Mouse (Mus musculus) C2C12 (cell line): Measurements from ENCODE around the gene Pkmyt1.

Experiments used
- CEBPB ChIP-seq: IDR thresholded peaks from one replicate; pipeline ENCODE4 v1.6.1; 2011; ENCODE audit warnings: low read depth, mild to moderate bottlenecking, control low read depth, moderate library complexity
- CTCF ChIP-seq: IDR thresholded peaks from one replicate; pipeline ENCODE4 v1.5.1; 2011; ENCODE audit not compliant: control insufficient read depth, insufficient read depth, insufficient read length
- MAX ChIP-seq: IDR thresholded peaks from one replicate; pipeline ENCODE4 v1.6.1; 2011; ENCODE audit warnings: mild to moderate bottlenecking, control low read depth
- MYOD1 ChIP-seq: IDR thresholded peaks from one replicate; pipeline ENCODE4 v1.6.1; 2011; ENCODE audit warnings: low read depth; ENCODE audit not compliant: control insufficient read depth, insufficient read length
- MYOG ChIP-seq: IDR thresholded peaks from one replicate; pipeline ENCODE4 v1.6.1; 2011; ENCODE audit not compliant: control insufficient read depth, insufficient read length; ENCODE audit errors: extremely low read depth
- USF1 ChIP-seq: IDR thresholded peaks from one replicate; pipeline ENCODE4 v1.6.1; 2011; ENCODE audit warnings: low read depth, mild to moderate bottlenecking, control low read depth, moderate library complexity

DNA sequence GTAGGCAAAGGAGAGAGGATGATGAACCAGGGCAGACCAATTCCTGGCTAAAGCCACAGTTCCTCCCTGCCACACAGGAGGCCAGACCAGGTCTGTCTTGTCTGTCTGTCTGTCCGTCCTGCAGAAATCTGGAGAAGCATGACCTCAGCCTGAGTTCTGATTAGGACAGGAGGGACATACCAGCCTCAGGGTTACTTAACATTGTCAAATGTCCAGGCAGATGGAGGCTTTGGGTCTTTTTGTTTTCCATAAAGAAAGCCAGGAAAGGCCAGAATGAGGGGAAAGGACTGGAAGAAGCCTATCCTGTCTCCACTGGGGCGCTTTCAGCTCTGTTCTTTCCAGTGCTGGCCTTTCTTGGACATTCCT lies 12.7 kb downstream of the Pkmyt1 start:
- TF ChIP-seq CTCF (no peak), MYOD1 (no peak), MAX (no peak), USF1 (no peak), MYOG (no peak), CEBPB (no peak)
